Mouse (Mus musculus) ES-Bruce4 (cell line): ENCODE measurements around the gene Arhgap24.
"Not testable (repeated sequence)": the region's sequence is repeated elsewhere in the genome, so short reads cannot be mapped to it uniquely, and the experiment has no call there.

Experiments
- CTCF ChIP-seq: IDR thresholded peaks from one replicate; pipeline ENCODE4 v1.8.1; 2011; ENCODE audit warnings: low read depth, low read length
- POLR2A ChIP-seq: IDR thresholded peaks from one replicate; pipeline ENCODE4 v1.8.1; 2011; ENCODE audit warnings: low read length; ENCODE audit not compliant: insufficient read depth

- TF ChIP-seq CTCF, POLR2A: not testable (repeated sequence)
These were observed 462.9 kb downstream of the Arhgap24 start for GRCm38 (mm10) chr5:102943864-102944630.
